Mouse (Mus musculus) splenic B cell, adult 2 months (primary cell): ENCODE results near the gene Foxj2.

Experiments used
- DNase-seq: peaks from one replicate; pipeline ENCODE4 v3.0.0-alpha.2; 2011; ENCODE audit warnings: low read depth, low spot score
- H3K27me3 ChIP-seq: 2 replicates; pipeline ENCODE4 v1.6.1; 2012; ENCODE audit warnings: mild to moderate bottlenecking, low read length, moderate library complexity, mixed read lengths; ENCODE audit not compliant: control insufficient read depth, poor library complexity, insufficient read depth, severe bottlenecking
- H3K36me3 ChIP-seq: 2 replicates; pipeline ENCODE4 v1.6.1; 2012; ENCODE audit warnings: mild to moderate bottlenecking, low read length, moderate library complexity, mixed read lengths; ENCODE audit not compliant: control insufficient read depth, poor library complexity, insufficient read depth, severe bottlenecking

Foxj2 gene

DNA sequence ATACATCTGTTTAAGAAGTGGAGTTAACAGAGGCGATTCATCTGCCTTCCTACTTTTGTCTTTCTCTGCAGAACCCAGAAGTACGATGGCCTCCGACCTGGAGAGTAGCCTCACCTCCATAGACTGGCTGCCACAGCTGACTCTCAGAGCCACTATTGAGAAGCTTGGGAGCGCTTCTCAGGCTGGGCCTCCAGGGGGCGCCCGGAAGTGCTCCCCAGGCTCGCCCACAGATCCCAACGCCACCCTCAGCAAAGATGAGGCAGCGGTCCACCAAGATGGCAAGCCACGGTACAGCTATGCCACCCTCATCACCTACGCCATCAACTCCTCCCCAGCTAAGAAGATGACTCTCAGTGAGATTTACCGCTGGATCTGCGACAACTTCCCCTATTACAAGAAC, 8.4 kb downstream of the Foxj2 start:
- peak; percentile 55 for DNase-seq
- Histone ChIP-seq H3K27me3 (no peaks in the 10 kb centered on the region), H3K36me3 (peaks cover 9% of the 10 kb centered on the region)

DNA sequence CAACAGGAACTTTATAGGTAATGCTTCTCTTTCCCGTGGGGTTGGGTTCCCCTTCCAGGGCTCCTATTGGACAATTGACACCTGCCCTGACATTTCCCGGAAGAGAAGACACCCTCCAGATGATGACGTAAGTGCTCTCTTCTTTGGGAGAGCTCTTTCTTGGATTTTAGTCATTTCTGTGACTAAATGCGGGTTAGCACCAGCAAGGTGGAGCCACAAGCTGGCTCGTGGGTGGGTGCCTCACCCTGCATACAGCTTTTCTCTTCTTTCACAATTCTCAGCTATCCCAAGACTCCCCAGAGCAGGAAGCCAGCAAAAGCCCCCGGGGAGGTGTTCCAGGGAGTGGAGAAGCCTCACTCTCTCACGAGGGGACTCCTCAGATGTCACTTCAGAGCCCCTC, 13.2 kb downstream of the Foxj2 start:
- DNase-seq: no peak
- H3K36me3 ChIP-seq: peaks cover 27% of the 10 kb centered on the region
- no peaks in the 10 kb centered on the region for H3K27me3 ChIP-seq

DNA sequence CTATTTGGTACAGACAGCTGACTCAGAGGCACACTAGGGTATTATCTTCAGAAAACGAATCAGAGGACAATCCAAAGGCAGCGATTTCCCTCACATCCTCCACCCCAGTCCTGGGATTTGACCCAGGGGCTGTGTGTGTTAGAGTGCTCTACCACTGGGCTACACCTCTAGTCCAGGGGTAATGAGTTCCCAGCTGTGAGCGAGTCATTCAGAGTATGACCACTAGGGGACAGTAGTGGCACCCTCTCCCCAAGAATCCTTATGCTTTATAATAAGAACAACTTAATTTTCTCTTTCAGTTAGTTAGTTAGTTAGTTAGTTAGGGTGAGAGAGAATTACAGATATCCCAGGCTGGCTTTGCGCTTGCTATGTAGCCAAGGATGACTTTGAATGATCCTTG, 14.7 kb downstream of the Foxj2 start:
- Histone ChIP-seq H3K36me3 (peaks cover 30% of the 10 kb centered on the region), H3K27me3 (no peaks in the 10 kb centered on the region)
- peak; percentile 87 for DNase-seq

DNA sequence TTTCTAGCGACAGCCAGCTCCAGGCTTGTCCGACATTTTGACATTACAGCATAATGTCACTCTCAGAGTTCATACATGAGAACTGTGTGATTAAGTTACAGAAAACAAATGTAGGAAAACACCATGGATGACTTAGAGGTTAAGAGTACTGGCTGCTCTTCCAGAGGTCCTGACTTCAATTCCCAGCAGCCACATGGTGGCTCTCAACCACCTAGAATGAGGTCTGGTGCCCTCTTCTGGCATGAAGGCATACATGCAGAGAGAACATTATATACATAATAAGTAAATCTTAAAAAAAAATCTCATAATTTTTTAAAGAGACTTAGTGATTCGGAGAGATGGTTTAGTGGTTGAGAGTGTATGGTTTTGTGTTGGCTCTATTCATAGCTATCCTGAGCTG, 17.3 kb downstream of the Foxj2 start:
- no peaks in the 10 kb centered on the region for H3K27me3 ChIP-seq
- no peak for DNase-seq

DNA sequence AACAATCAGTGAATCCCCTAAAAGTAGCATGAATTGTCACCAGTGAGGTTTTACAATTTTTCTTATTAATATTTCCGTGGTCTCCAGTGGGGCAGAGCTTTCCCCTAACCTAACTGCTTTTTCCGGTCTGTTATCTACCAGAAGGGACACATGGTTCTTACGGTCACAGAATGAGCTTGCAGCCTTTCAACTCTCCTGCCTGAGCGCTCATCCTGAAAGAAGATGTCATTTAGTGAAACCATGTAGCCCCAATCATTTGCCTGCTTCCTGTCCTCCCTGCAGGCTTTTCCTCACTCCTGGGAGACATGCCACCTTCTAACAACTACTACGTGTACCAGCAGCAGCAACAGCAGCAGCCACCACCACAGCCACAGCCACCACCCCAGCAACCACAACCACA, 17.8 kb downstream of the Foxj2 start:
- Histone ChIP-seq H3K36me3 (peaks cover 26% of the 10 kb centered on the region), H3K27me3 (no peaks in the 10 kb centered on the region)
- no peak for DNase-seq

More for the DNA sequence above, 17.3 kb downstream of the Foxj2 start:
- H3K36me3 ChIP-seq: peaks cover 29% of the 10 kb centered on the region

DNA sequence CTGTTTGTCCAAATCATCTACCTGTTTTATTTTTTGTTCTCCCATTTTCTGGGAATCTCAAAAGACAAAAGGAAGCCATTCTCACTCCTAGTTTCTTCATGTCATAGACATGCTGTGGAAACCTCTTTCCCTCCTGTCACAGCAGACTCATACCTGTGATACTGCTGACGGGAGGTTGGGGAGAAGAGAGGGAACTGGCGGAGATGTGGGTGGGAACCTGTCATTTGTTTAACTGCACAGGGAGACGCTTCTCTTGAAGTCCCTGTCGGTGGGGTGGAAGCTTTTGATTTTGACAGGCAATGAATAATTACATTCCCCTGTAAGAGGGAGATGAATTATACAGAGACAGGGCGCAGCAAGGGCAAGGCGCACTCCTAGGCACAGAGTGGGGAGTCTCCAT, 24.0 kb downstream of the Foxj2 start:
- DNase-seq: no peak
- Histone ChIP-seq H3K36me3 (peaks cover 6% of the 10 kb centered on the region), H3K27me3 (no peaks in the 10 kb centered on the region)

DNA sequence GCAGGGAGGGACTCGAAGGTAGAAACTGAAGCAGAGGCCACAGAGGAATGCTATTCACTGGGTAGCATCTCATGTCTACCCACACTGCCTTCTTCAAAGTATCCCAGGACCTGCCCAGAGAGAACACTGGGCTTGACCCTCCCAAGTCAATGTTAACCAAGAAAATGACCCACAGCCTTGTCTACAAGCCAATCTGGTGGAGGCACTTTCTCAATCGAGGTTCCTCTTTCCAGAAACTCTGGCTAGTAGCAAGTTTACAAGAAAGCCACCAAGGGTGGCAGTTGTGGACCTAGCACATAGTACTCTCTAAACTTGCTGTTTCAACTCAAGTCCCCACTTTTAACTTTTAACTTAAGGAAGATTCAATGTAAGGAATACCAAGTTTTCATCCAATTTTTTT, 33.0 kb downstream of the Foxj2 start:
- H3K27me3 ChIP-seq: no peaks in the 10 kb centered on the region
- DNase-seq: no peak
- no peaks in the 10 kb centered on the region for H3K36me3 ChIP-seq

DNA sequence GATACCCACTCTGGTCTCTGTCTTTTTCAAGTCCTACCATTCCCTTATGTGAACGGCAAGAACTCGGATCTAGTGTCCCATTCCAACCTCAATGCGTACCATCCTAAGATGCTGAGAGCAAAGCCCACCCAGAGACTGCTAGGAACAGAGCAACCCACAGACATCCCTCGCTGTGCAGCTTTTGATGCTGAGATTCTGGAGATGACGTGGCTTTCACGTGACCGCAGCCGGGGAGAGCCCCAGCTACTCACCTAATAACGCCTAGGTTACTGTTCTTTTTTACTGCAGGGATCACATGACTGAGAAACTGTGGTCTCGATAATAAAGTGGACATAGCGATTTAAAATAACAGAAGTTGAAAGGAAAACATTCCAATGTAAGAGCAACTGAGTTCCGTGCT, 34.8 kb downstream of the Foxj2 start:
- no peaks in the 10 kb centered on the region for H3K36me3 ChIP-seq
- no peak for DNase-seq
- no peaks in the 10 kb centered on the region for H3K27me3 ChIP-seq

DNA sequence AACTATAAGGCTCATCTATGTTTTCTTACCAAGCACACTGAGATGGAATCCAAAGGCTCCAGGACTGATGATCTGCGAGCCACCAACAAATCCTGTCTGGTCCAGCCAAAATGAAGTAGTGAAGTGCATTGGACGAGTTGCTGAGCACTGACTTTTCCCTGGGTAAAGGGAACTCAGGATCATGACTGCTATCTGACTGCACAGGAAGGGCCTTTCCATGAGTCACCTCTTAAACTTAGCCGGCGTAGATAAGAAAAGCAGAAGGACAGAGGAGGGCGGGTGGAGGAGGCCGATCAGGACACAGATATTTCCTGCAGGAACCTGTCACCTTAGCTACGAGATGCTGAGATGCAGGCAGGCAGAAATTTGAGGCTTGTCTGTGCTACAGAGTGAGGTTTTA, 36.2 kb downstream of the Foxj2 start, which contains the start of gene C3ar1:
Gene C3ar1 (minus strand): TSS at position 207 of the 400 bp plus-strand sequence.
- Histone ChIP-seq H3K36me3 (no peaks in the 10 kb centered on the region), H3K27me3 (no peaks in the 10 kb centered on the region)
- no peak for DNase-seq

DNA sequence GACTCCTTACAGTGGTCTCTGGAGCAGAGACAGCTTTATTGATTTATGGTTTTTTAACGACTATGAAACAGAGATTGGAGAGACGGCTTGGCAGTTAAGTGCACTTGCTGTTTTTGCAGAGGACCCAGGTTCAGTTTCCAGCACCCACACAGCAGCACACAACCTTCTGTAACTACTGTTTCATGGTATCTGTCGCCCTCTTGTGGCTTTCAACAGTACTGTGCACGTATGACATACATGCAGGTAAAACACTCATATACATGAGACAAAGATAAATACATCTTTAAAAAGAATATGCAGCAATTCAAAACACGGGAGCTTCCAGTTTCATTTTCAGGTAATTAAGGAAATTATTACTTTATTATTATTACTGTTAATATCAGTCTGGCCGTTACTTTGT, 42.7 kb downstream of the Foxj2 start:
- DNase-seq: no peak
- Histone ChIP-seq H3K36me3 (no peaks in the 10 kb centered on the region), H3K27me3 (no peaks in the 10 kb centered on the region)

DNA sequence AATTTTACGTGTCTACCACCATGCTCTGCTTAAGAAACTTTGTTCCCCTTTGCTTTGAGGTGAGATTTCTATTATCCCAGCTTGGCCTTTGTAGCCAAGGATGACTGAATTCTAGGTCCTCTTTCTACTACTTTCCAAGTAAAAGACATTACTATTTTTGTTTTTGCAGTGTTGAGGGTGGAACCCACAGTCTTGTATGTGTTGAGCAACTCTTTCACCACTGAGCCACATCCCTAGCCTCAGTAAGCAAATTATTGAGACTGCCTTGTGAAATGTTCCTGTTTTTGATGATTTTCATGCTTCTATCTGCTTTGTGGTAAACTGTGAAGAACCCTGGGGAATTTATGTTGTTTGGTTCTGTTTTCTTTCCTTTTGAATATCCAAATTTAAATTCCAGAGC, 43.2 kb downstream of the Foxj2 start:
- Histone ChIP-seq H3K27me3 (no peaks in the 10 kb centered on the region), H3K36me3 (no peaks in the 10 kb centered on the region)
- no peak for DNase-seq

DNA sequence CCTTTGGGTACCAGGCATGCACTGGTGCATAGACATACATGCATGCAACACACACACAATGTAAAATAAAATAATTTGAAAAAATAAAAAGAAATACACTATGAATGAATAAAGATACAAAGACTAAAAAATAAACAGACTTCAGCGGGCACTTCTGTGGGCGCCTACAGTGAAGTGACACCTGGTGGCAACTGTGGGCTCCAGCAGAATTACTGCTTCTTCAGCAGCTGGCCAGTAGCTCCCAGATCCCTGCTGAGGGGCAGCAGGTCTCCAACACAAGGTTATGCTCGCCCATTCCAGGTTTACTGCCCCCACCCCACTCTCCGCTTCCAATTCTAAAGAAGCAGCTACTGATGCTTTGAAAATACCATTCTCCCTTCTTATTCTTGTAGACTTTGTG, 48.2 kb downstream of the Foxj2 start:
- DNase-seq: peak; percentile 66
- no peaks in the 10 kb centered on the region for H3K27me3 ChIP-seq

DNA sequence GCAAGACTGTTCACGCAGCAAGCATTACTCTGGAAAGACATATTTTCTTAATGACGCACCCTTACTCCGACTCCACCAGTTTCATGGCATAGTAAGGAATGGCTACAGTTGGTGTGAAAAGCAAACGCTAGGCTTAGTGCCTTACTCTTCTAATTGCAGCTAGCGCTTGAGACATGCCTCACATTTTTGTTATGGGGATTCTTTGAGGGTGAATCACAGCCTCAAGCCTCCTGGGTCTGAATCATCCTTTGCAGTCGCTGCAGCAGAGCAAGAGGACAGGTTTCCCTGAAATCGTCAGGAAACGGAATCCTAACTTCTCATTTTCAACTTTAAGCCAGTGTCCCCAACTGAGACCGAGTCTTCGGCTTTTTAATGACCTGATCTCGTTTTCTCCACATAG, 50.1 kb downstream of the Foxj2 start:
- H3K36me3 ChIP-seq: no peaks in the 10 kb centered on the region
- no peak for DNase-seq
- no peaks in the 10 kb centered on the region for H3K27me3 ChIP-seq

More for the DNA sequence above, 48.2 kb downstream of the Foxj2 start:
- no peaks in the 10 kb centered on the region for H3K36me3 ChIP-seq

DNA sequence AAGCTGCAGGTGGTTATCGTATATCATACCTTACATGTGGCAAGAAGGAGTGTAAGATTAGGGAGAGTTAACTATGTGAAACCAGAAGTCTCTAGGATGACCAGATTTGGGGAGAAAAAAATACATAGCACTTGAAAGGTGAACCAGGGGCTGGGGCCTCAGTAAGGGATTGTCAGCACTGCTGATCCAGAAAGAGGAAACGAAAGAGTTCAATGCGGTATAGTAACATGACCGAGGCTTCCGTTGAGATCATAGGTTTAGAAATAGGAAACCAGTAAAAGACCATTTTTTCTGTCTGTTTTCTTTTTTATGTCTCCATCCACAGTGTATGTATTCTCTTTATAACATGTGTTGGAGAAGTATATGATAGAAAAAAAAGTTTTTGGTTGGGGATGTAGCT, 53.1 kb downstream of the Foxj2 start:
- peak; percentile 93 for DNase-seq
- Histone ChIP-seq H3K36me3 (0 out of 2 replicates have a peak, but pooled peaks cover 2% of the 10 kb centered on the region), H3K27me3 (no peaks in the 10 kb centered on the region)

DNA sequence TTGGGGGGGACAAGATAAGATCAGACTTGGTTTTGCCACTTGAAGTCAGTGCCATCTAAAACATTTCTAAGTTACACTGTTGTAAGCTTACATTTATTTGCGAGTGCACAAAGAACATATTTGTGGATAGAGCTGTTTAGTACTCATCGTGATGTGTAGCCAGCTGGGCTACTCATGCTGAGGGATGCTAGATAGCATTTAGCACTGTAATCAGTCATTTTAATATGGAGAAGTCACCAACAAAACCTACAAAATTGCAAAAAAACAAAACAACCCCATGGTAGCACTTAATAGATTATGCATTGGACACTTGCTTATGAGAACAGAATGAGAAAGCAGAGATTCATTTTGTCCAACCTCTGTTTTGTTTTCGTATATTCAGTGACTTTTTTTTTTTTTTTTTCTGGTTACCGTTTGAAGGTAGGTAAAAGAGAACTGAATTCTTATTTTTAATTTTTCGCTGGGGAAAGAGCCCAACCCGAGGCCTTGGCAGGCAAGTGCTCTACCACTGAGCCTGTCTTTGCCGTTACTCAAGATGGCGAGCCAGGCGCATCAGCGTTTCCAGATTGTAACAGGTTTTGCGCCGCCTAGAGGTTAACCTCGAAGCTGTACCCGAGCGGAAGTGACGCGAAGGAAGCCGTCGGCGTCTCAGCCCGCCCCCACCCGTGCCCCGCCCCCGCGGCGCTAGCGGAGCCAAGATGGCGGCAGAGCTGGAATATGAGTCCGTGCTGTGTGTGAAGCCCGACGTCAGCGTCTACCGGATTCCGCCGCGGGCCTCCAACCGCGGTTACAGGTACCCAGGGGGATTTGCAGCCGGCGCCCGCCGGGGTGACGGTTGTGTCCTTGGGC, 54.4 kb downstream of the Foxj2 start, which contains the start of gene Necap1:
Gene Necap1 (plus strand): TSS at position 604 of the 849 bp plus-strand sequence.
- Histone ChIP-seq H3K36me3 (0 out of 2 replicates have a peak, but pooled peaks cover 2% of the 10 kb centered on the region), H3K27me3 (no peaks in the 10 kb centered on the region)
- DNase-seq: peak; percentile 98
